Mouse (Mus musculus): ENCODE measurements around the gene Cmtm2a. TPM values are rescaled to one million over a fixed set of nuclear protein-coding genes. Genes with fewer than 3 reads are reported as not detected.
A peak's percentile ranks its signal among the peaks of the same experiment; 100 is the strongest.

The Cmtm2a gene
- total and polyA plus RNA-seq, 3 experiments: not detected

GRCm38 (mm10) chr8:104253016-104253415, 40.0 kb downstream of the Cmtm2a start:
- H3K27me3 ChIP-seq (replicated peaks): no peaks in the 10 kb centered on the region
- dilution Hi-C loops (cut with MboI; ENCODE audit: extremely low pct_ligation_motif_present, extremely low pct_unique_long_range_greater_than_20kb, low sequenced_read_pairs) (no loop called here), in situ Hi-C loops (cut with MboI; ENCODE audit: low pct_ligation_motif_present, low pct_unique_long_range_greater_than_20kb, low sequenced_read_pairs) (no loop called here)
- H3K9me3 ChIP-seq (replicated peaks; ENCODE audit: low read length): no peaks in the 10 kb centered on the region
- no peak for TF ChIP-seq JUND (conservative IDR thresholded peaks at IDR 0.05; ENCODE audit: low read depth, low read length)
- no peak for TF ChIP-seq MAX (IDR thresholded peaks at IDR 0.05; ENCODE audit: low read length)
- no peak for TF ChIP-seq KAT2A (IDR thresholded peaks at IDR 0.05; ENCODE audit: insufficient replicate concordance, low read length)
- TF ChIP-seq MYC (IDR thresholded peaks at IDR 0.05; ENCODE audit: low read depth, low read length): no peak
- no peak for TF ChIP-seq ZNF384 (IDR thresholded peaks at IDR 0.05; ENCODE audit: low read depth, low read length)
- peak; percentile 48 for TF ChIP-seq RAD21 (IDR thresholded peaks at IDR 0.05; ENCODE audit: low read depth, low read length)
- TF ChIP-seq CHD2 (IDR thresholded peaks at IDR 0.05; ENCODE audit: low read length): no peak
- no peak for TF ChIP-seq MAFK (IDR thresholded peaks at IDR 0.05; ENCODE audit: insufficient replicate concordance, low read length)
- no peak for TF ChIP-seq ZMIZ1 (IDR thresholded peaks at IDR 0.05; ENCODE audit: low read depth, low read length)
- TF ChIP-seq CTCF (conservative IDR thresholded peaks at IDR 0.05 in 1 of 2, IDR thresholded peaks at IDR 0.05 in 1 of 2; ENCODE audit: low read depth in 2 of 2, low read length in 2 of 2): peak; percentile 68 to 69
- TF ChIP-seq USF2 (conservative IDR thresholded peaks at IDR 0.05; ENCODE audit: low read depth, low read length): no peak
- TF ChIP-seq SMC3 (IDR thresholded peaks at IDR 0.05; ENCODE audit: low read depth, low read length): peak; percentile 61
- peaks cover 5 to 17% of the 10 kb centered on the region in 2 experiments for H3K36me3 ChIP-seq (replicated peaks in 1 of 2; ENCODE audit: control insufficient read depth in 1 of 2, insufficient read depth in 1 of 2, low read length in 1 of 2)
- H3K27ac ChIP-seq (ENCODE audit: insufficient read depth, low read depth): no peak overlapping the region
- no peak overlapping the region for H3K4me3 ChIP-seq (replicated peaks in 1 of 3; ENCODE audit: low read depth in 2 of 3, low read length in 2 of 3, poor library complexity in 1 of 3)
- peak; percentile 65 for DNase-seq (ENCODE audit: extremely low read depth)
- H3K4me1 ChIP-seq (ENCODE audit: control insufficient read depth in 1 of 2, insufficient read depth in 2 of 2): peaks cover 2 to 34% of the 10 kb centered on the region in 2 experiments; a peak in 2 of 4 replicates
- H3K79me2 ChIP-seq (replicated peaks; ENCODE audit: control insufficient read depth, extremely low read depth, insufficient read depth, poor library complexity, severe bottlenecking): peaks cover 2% of the 10 kb centered on the region; the same call in 1 of the 2 replicates
- no peak overlapping the region for H3K4me2 ChIP-seq (ENCODE audit: insufficient read depth, low read depth, poor library complexity, severe bottlenecking)
- H3K9ac ChIP-seq (ENCODE audit: insufficient read depth, low read depth): no peak overlapping the region

GRCm38 (mm10) chr8:104251461-104251860, 41.5 kb downstream of the Cmtm2a start:
- Histone ChIP-seq H3K27me3 (replicated peaks) (no peaks in the 10 kb centered on the region), H3K36me3 (replicated peaks in 1 of 2; ENCODE audit: control insufficient read depth in 1 of 2, insufficient read depth in 1 of 2, low read length in 1 of 2) (peaks cover 0 to 14% of the 10 kb centered on the region in 2 experiments), H3K4me1 (ENCODE audit: control insufficient read depth in 1 of 2, insufficient read depth in 2 of 2) (peaks cover 6 to 38% of the 10 kb centered on the region in 2 experiments), H3K9me3 (replicated peaks; ENCODE audit: low read length) (no peaks in the 10 kb centered on the region), H3K4me2 (ENCODE audit: insufficient read depth, low read depth, poor library complexity, severe bottlenecking) (peak overlapping the region; percentile 48), H3K4me3 (replicated peaks in 1 of 3; ENCODE audit: low read depth in 2 of 3, low read length in 2 of 3, poor library complexity in 1 of 3) (peak overlapping the region; percentile 82 to 95 (median 94)), H3K27ac (ENCODE audit: insufficient read depth, low read depth) (no peak overlapping the region), H3K9ac (ENCODE audit: insufficient read depth, low read depth) (peak overlapping the region; percentile 94), H3K79me2 (replicated peaks; ENCODE audit: control insufficient read depth, extremely low read depth, insufficient read depth, poor library complexity, severe bottlenecking) (peaks cover 2% of the 10 kb centered on the region; the same call in 1 of the 2 replicates)
- dilution Hi-C loops (cut with MboI; ENCODE audit: extremely low pct_ligation_motif_present, extremely low pct_unique_long_range_greater_than_20kb, low sequenced_read_pairs): no loop called here
- in situ Hi-C loops (cut with MboI; ENCODE audit: low pct_ligation_motif_present, low pct_unique_long_range_greater_than_20kb, low sequenced_read_pairs): no loop called here
- TF ChIP-seq TBP (conservative IDR thresholded peaks at IDR 0.05; ENCODE audit: low read depth, low read length) (no peak), POLR2A (IDR thresholded peaks at IDR 0.05; ENCODE audit: low read depth, low read length) (no peak), E2F4 (IDR thresholded peaks at IDR 0.05; ENCODE audit: insufficient replicate concordance, low read depth, low read length) (no peak)
- DNase-seq (ENCODE audit: extremely low read depth): peak; percentile 27

All from CH12.LX (cell line).